Mouse (Mus musculus) thymus, postnatal 14 days (tissue): ENCODE results near the gene Dnajc24.

Experiments
- DNase-seq: peaks from one replicate; pipeline ENCODE4 v3.0.0; 2021

Dnajc24 gene

GRCm38 (mm10) chr2:106002835-106003739 is at the start of gene Dnajc24:
Dnajc24 (minus strand) TSS chr2:106003549.
- peak; percentile 87 for DNase-seq

GRCm38 (mm10) chr2:106046686-106047085 is 43.3 kb upstream of the Dnajc24 start:
- no peak for DNase-seq

DNA sequence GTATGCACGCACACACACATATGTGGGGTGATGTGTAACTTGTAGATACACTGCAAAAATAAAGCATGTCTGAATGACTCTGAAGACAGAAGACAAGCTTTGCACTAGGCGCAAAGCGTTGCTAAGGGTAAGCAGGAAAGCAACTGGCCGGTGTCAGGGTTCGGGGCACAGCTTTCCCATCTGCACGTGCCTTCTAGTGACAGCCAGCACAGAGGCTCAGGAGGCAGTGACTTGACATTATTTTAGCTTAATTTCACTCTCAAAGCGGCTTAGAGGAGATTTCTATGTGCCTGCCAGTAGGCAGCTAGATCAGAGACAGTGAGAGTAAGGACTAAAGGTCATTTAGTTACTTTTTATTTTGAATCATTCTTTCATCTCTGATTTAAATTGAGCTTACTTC is 39.1 kb upstream of the Dnajc24 start:
- DNase-seq, result no peak

GRCm38 (mm10) chr2:106041961-106042360 is 38.6 kb upstream of the Dnajc24 start:
- no peak for DNase-seq

DNA sequence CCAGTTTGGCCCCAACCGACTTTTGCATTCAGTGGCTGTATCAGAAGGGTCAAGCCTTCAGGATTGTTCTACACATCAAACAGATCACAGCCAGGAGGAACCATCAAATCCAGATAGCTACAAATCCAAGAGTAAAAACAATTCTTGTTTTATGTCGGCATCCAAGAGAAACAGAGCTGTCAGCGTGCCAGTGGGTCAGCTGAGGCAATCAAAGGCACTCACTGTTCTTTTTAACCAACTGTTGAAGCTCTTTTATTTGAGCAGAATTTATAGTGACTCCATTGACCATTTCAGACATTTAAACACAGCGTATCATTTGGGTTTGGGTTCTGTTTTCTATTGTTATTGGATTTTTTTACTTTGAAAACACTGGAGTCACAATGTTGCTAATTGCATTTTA is 34.9 kb upstream of the Dnajc24 start:
- no peak for DNase-seq

- DNase-seq, result no peak
Measured at GRCm38 (mm10) chr2:106024895-106025294, 21.5 kb upstream of the Dnajc24 start.

DNA sequence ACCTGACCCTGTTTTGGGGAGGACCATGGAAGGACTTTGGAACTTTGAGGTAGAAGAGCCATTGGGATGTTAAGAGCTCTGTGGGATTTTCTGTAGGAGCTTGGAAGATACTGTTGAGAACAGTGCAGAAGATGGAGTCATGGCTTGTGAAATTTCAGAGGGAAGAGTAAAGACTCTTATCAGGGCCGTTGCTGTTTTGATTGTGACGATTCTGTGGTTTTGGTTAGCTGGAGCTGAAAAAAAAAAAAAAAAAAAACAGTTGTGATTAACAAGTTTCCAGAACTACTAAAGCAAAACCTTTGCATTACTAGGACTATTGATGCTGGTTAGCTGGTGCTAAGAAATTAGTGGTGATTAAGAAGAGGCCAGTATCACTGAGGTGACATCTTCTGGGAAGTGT is 5.1 kb upstream of the Dnajc24 start:
- no peak for DNase-seq

DNA sequence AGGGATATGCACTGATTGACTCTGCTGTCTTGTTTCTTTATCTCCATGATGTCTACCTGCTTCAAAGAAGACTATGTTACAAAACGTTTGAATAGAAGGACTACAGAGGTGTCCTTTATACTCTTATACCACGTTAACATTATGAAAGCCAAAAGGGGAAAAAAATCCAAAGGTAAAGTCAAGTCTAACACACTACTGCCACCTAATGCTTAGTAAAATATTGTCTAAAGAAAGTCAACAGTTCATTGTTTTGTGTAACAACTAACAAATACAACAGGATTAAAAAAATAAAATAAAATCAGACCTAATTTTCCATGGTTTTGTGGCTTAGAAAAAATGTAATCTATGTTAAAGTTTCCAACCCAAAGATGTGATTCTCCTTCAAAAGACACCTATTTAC is 15.3 kb downstream of the Dnajc24 start:
- no peak for DNase-seq

DNA sequence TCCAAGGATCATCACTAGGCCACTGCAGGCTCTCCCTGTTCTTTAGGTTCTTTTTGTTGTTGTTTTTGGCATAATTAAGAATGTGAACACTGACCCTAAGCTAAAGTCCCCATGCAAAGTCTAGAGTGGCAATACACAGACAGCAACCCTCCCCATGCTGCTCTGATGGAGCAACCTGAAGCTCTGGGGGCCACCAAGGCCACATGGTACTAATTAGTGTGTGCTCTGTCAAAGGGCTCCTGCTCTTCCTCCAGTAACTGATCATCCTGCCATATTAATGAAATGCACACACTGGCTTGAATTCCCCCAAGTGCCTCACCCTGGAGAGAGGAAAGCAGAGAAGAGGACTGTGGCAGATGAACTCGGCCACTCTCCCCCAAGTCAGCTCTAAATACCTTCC is 16.2 kb downstream of the Dnajc24 start:
- no peak for DNase-seq

DNA sequence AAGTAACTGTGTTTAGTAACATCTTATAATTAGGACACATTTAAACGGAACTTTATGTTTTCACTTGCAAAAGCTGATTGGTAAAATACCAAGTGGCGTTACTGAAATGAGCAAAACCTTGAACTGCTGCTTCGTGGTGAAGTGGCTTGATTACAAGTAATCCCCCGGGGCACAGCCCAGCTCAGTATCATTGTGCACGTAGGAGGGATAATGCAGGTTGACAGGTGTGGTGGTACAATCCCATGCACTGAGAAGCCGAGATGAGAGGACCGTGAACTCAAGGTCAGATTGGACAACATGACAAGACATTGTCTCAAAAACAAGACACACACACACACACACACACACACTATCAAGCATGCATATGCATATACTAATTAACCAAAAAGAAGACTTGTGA is 18.1 kb downstream of the Dnajc24 start:
- no peak for DNase-seq

DNA sequence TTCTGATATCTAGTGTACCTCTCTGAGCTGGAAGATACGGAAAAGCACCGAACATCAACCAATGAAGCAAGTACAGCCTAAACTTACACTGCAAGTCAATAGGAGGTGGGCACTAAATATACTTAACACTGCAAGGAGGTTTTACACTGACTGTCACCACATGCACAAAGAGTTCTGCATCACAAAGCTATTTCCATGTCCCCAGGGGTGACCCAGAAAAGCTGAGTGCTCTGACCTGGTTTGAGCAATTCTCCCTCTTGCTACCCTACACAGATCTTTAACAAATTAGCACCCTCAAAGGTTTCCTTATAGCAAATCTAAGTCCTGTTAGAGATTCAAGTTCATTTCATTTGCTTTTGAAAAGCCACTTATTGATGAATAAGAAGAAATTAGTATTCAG is 25.3 kb downstream of the Dnajc24 start:
- no peak for DNase-seq

DNA sequence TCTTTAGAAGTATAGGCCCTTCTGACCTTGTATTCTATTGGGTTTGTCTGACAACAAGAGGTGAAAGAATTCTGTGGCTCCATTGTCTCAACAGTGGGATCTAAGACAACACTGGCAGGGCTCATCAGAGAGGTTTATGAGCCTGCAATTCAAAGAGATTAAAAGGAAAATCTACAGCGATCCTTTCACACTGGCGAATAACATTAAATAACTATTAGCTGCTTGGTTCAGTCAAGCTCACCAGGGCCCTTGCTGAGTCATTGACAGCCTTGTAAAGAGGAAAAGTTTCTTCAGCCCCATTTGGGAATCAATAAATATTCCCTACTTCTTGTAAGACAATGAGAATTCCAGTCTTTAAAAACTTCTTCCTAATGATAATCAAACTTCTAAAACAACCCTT is 29.4 kb downstream of the Dnajc24 start:
- DNase-seq, result no peak

DNA sequence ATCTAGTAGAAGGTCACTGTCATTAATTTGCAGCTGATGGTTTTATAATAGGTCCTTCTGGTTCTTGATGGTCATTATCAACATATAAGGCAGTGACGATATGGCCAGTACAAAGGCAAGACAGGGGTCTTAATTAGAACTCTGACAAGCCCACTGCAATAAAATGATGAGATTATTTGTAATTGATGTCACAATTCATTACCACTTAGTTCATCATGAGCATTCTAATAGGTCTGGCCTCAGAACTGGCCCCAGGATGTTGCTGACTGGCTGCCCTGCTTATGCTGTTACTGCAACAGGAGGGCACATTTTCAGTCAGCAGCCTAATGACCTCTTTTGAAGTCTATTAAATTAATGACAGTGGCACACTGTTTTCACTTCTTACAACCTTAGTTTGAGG is 39.9 kb downstream of the Dnajc24 start:
- DNase-seq, result no peak

DNA sequence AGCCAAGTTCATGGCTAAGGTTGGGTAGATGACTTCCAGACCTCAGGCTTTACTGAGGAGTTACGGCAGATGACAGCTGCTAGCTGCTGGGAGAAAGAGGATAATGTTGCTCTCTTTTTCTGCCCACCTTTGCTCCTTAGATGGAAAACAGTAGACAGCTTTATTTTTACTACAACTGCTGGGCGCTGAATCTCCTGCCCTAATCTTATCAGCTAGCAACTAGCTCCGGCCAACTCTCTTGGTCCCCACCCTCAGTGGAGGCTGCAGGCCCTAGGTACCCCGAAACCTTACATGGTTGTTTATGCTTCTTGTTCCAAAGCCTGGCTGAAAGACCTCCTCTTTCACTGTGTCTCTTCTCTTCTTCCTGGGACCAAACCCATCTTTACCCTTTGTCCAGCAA is 49.5 kb downstream of the Dnajc24 start:
- DNase-seq, result no peak

- no peak for DNase-seq
Measured at GRCm38 (mm10) chr2:105951350-105951940, 51.9 kb downstream of the Dnajc24 start.

DNA sequence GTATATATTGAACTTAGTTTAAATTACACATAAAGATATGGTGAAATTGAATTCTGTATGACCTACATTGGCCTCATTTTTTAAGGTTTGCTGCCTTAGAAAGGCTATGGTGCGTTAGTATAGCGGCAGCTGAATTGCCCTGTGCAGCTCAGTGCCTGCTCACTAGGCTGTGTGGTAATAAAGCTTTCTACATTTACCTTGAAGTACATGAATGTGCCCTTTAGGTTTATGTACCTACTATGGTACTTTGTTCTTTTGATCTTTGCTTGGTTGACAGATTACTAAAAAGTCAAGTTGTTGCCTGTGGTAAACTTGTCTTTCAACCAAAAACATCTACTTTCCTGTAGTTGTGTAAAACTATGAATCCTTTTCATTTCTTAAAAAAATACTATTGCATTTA is 53.2 kb downstream of the Dnajc24 start:
- no peak for DNase-seq

DNA sequence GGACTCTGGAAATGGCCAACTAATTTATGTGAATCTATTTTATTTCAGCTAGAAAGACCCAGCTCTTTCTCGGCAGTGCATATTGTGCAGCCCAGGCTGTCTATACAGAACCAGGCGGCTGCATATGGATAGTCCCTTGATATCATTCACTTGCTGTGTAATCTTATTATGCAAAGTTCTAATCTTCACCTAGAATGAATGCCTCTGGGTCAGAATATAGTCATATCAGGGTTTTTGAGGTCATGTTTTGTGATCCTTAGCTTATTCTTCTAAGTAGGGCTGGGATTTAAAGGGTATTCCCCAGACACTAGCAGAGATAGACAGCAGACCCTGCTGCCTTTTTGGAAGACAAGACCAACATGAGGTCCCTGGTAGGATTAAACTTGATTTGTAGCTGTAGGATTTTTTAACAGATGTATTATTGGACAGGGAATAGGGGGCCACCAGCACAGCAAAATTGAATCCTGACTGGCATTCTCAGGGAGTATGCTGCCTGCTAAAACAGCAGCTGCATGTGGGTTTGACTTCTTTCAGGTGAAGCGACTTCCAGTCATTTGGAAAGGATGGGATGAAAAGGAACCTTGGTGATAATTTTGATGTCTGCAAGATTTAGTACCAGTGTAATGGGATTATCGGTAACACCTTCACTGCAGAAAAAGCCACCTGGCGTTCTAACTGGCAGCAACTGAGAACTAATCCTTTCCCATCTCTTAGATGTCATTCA is 85.6 kb downstream of the Dnajc24 start:
- no peak for DNase-seq
